In the genomic region with DNA sequence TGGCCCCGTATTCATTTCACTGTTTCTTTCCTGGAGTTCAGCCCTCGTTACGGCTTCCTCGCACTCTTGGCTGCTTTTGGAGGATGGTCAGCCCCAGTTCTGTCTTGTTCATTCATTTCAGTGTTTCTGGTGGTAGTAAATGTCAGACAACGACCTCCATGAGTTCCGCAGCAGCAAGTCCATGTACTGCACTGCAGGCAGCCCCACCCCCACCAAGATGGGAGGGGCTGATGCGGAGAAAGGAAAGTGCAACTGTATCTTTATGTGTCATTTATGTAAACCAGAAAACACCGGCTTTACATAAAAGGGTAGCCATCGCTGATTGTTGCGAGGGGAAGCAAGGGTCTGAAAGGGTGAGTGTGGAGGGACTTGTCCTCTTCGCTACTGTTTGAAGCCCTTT, we compare ENCODE assay signal across 18 mouse cellular contexts.
DNase-seq lines count a peak whose midpoint lies in the region; ATAC-seq and TF ChIP-seq lines count a peak whose summit lies in the region.
"Had no signal": no experiment of that assay in that cellular context is flagged by ENCODE, and none has a peak within 500 bp of the region (broad histone marks: within the 10 kb centered on the region; RNA-seq: fewer than 3 reads in every experiment).

No protein-coding gene starts in this region.

- 70% methylated on average over 11 of the region's 11 CpGs for WGBS in midbrain, embryonic 10.5 days
- 40% methylated on average over 11 of the region's 11 CpGs for WGBS in midbrain, embryonic 14.5 days
- WGBS in lung, adult 2 months, result 76% methylated on average over 11 of the region's 11 CpGs

- no peak for TF ChIP-seq CTCF in lung, adult 2 months (IDR thresholded peaks at IDR 0.05; ENCODE audit: insufficient read depth, low read length)

- peak overlapping the region; percentile 63 for H3K27ac ChIP-seq in midbrain, embryonic 10.5 days (replicated peaks)
- no peak overlapping the region for H3K27ac ChIP-seq in midbrain, embryonic 14.5 days (replicated peaks; ENCODE audit: low read depth, low read length)
- H3K27ac ChIP-seq: forebrain, embryonic 13.5 days; stomach, embryonic 15.5 days had no signal

- peak; percentile 49 for DNase-seq in adrenal gland, adult 2 months
- DNase-seq in adrenal gland, postnatal 4 days (ENCODE audit: low spot score in 2 of 2), result no peak
- DNase-seq in midbrain, embryonic 10.5 days (ENCODE audit: low spot score), result no peak
- no peak for DNase-seq in midbrain, embryonic 14.5 days
- peak; percentile 40 to 66 for DNase-seq in adrenal gland, postnatal 36 days
- peak; percentile 65 for DNase-seq in testis, postnatal 10 days (ENCODE audit: low spot score)
- no peak for DNase-seq in urinary bladder, postnatal 10 days (ENCODE audit: low spot score)
- no peak for DNase-seq in lung, adult 2 months
- DNase-seq: cerebellum, postnatal 14 days; embryo, embryonic 11 days; gastrocnemius, postnatal 25 days; liver; lung, postnatal 10 days; right cerebral cortex, postnatal 25 days had no signal

- ATAC-seq in midbrain, embryonic 14.5 days (ENCODE audit: low FRiP score, low TSS enrichment), result no peak
- ATAC-seq: forebrain, embryonic 13.5 days; inflammation-experienced regulatory T-cells, adult 6 months had no signal

- peaks cover 44% of the 10 kb centered on the region for H3K4me1 ChIP-seq in midbrain, embryonic 10.5 days
- peaks cover 7% of the 10 kb centered on the region; the same call in 1 of the 2 replicates for H3K4me1 ChIP-seq in midbrain, embryonic 14.5 days (ENCODE audit: control insufficient read depth, insufficient read depth, low read length)
- no peaks in the 10 kb centered on the region for H3K4me1 ChIP-seq in lung, adult 2 months (ENCODE audit: control insufficient read depth, insufficient read depth, low read length)
- H3K4me1 ChIP-seq: stomach, embryonic 15.5 days had no signal

- no peak overlapping the region for H3K4me3 ChIP-seq in midbrain, embryonic 10.5 days
- no peak overlapping the region for H3K4me3 ChIP-seq in midbrain, embryonic 14.5 days (replicated peaks; ENCODE audit: low read depth, low read length)
- no peak overlapping the region for H3K4me3 ChIP-seq in lung, adult 2 months (replicated peaks; ENCODE audit: extremely low read depth, low read depth, low read length)
- H3K4me3 ChIP-seq: erythroblast, embryonic 14.5 days; forebrain, embryonic 13.5 days; stomach, embryonic 15.5 days had no signal

- H3K9me3 ChIP-seq in midbrain, embryonic 10.5 days (replicated peaks), result no peaks in the 10 kb centered on the region
- no peaks in the 10 kb centered on the region for H3K9me3 ChIP-seq in midbrain, embryonic 14.5 days (ENCODE audit: control insufficient read depth, low read length)
- H3K9me3 ChIP-seq: forebrain, embryonic 13.5 days; stomach, embryonic 15.5 days had no signal

- no peak overlapping the region for H3K4me2 ChIP-seq in midbrain, embryonic 14.5 days (ENCODE audit: low read length)
- H3K4me2 ChIP-seq: forebrain, embryonic 13.5 days; stomach, embryonic 15.5 days had no signal

- H3K9ac ChIP-seq in midbrain, embryonic 14.5 days (replicated peaks; ENCODE audit: low read length), result no peak overlapping the region
- H3K9ac ChIP-seq: forebrain, embryonic 13.5 days; stomach, embryonic 15.5 days had no signal

- H3K36me3 ChIP-seq in midbrain, embryonic 10.5 days, result peaks cover 13% of the 10 kb centered on the region
- H3K36me3 ChIP-seq in midbrain, embryonic 14.5 days (ENCODE audit: control insufficient read depth, insufficient read depth, low read length), result peaks cover 4% of the 10 kb centered on the region; the same call in 1 of the 2 replicates
- H3K36me3 ChIP-seq: stomach, embryonic 15.5 days had no signal

- no peak for TF ChIP-seq POLR2A in lung, adult 2 months (IDR thresholded peaks at IDR 0.05; ENCODE audit: borderline replicate concordance, extremely low read depth, low read depth, low read length)

- H3K27me3 ChIP-seq in midbrain, embryonic 10.5 days (ENCODE audit: low read depth, poor library complexity, severe bottlenecking), result peaks cover 88% of the 10 kb centered on the region
- H3K27me3 ChIP-seq in midbrain, embryonic 14.5 days (ENCODE audit: control insufficient read depth, insufficient read depth, low read length), result 0 out of 2 replicates have a peak, but pooled peaks cover 4% of the 10 kb centered on the region
- H3K27me3 ChIP-seq: forebrain, embryonic 13.5 days; stomach, embryonic 15.5 days had no signal

Comparison
In these comparisons a context has a peak if more than half of its experiments do, and no peak if none do; other contexts are left out.
1. DNase-seq: peak in adrenal gland, adult 2 months (single experiment), adrenal gland, postnatal 36 days (2 of 2) and testis, postnatal 10 days (single experiment); none in adrenal gland, postnatal 4 days (0 of 2), midbrain, embryonic 10.5 days (single experiment), midbrain, embryonic 14.5 days (single experiment), urinary bladder, postnatal 10 days (single experiment) and lung, adult 2 months (single experiment).